Mouse (Mus musculus) cortical plate, adult 2 months (tissue): Measurements from ENCODE around the gene Rxra.

Experiments
- CTCF ChIP-seq: fragments of 200-500 bp; IDR thresholded peaks from 2 replicates; pipeline ENCODE4 v1.5.1; 2011; ENCODE audit warnings: mild to moderate bottlenecking, control low read depth, low read length; ENCODE audit not compliant: insufficient read depth; ENCODE audit errors: extremely low read depth
- POLR2A ChIP-seq: fragments of 200-500 bp; IDR thresholded peaks from 2 replicates; pipeline ENCODE4 v1.6.1; 2011; ENCODE audit warnings: mild to moderate bottlenecking, low read length, control low read depth; ENCODE audit not compliant: insufficient read depth; ENCODE audit errors: extremely low read depth

GRCm38 (mm10) chr2:27680595-27680994, 4.4 kb downstream of the Rxra start:
- TF ChIP-seq POLR2A (no peak), CTCF (no peak)
